Mouse (Mus musculus): Measurements from ENCODE around the gene Adgrd1. TPM values are rescaled to one million over a fixed set of nuclear protein-coding genes. Genes with fewer than 3 reads are reported as not detected.

Gene Adgrd1
- polyA plus RNA-seq, 1 experiment from 2014 or later: not detected

- WGBS: 78% methylated on average over 33 of the region's 33 CpGs
- no peak for DNase-seq (ENCODE audit: low spot score)
- ATAC-seq (ENCODE audit: insufficient number of reproducible peaks, low FRiP score, low TSS enrichment, low read depth): no peak
These were observed 129.4 kb downstream of the Adgrd1 start for GRCm38 (mm10) chr5:129225810-129226450.

GRCm38 (mm10) chr5:129228171-129228570 is 131.6 kb downstream of the Adgrd1 start:
- Histone ChIP-seq H3K27me3 (ENCODE audit: control insufficient read depth, insufficient read depth, low read length) (no peaks in the 10 kb centered on the region), H3K4me3 (ENCODE audit: low read depth, low read length) (no peak overlapping the region), H3K4me2 (ENCODE audit: low read depth, severe bottlenecking) (no peak overlapping the region), H3K9ac (ENCODE audit: low read length) (no peak overlapping the region), H3K9me3 (ENCODE audit: control insufficient read depth, low read length) (no peaks in the 10 kb centered on the region), H3K4me1 (ENCODE audit: control insufficient read depth, insufficient read depth, low read length) (no peaks in the 10 kb centered on the region), H3K36me3 (ENCODE audit: control insufficient read depth, insufficient read depth, low read length) (no peaks in the 10 kb centered on the region), H3K27ac (replicated peaks; ENCODE audit: low read depth, low read length) (no peak overlapping the region)
- WGBS: 87% methylated on average over 2 of the region's 2 CpGs
- ATAC-seq (ENCODE audit: insufficient number of reproducible peaks, low FRiP score, low TSS enrichment, low read depth) (no peak), DNase-seq (ENCODE audit: low spot score) (no peak)

More at GRCm38 (mm10) chr5:129225810-129226450, 129.4 kb downstream of the Adgrd1 start:
- Histone ChIP-seq H3K9ac (ENCODE audit: low read length) (no peak overlapping the region), H3K27me3 (ENCODE audit: control insufficient read depth, insufficient read depth, low read length) (no peaks in the 10 kb centered on the region), H3K4me3 (ENCODE audit: low read depth, low read length) (no peak overlapping the region), H3K9me3 (ENCODE audit: control insufficient read depth, low read length) (no peaks in the 10 kb centered on the region), H3K4me2 (ENCODE audit: low read depth, severe bottlenecking) (no peak overlapping the region), H3K36me3 (ENCODE audit: control insufficient read depth, insufficient read depth, low read length) (no peaks in the 10 kb centered on the region), H3K4me1 (ENCODE audit: control insufficient read depth, insufficient read depth, low read length) (no peaks in the 10 kb centered on the region), H3K27ac (replicated peaks; ENCODE audit: low read depth, low read length) (no peak overlapping the region)

- 91% methylated on average over 4 of the region's 4 CpGs for WGBS
- Histone ChIP-seq H3K4me2 (ENCODE audit: low read depth, severe bottlenecking) (no peak overlapping the region), H3K27ac (replicated peaks; ENCODE audit: low read depth, low read length) (no peak overlapping the region)
These were observed 136.8 kb downstream of the Adgrd1 start for GRCm38 (mm10) chr5:129233301-129233700.

GRCm38 (mm10) chr5:129233881-129234432 is 137.4 kb downstream of the Adgrd1 start:
- H3K27ac ChIP-seq (replicated peaks; ENCODE audit: low read depth, low read length): no peak overlapping the region
- H3K4me3 ChIP-seq (ENCODE audit: low read depth, low read length): no peak overlapping the region
- no peaks in the 10 kb centered on the region for H3K36me3 ChIP-seq (ENCODE audit: control insufficient read depth, insufficient read depth, low read length)
- no peak overlapping the region for H3K9ac ChIP-seq (ENCODE audit: low read length)
- no peak for ATAC-seq (ENCODE audit: insufficient number of reproducible peaks, low FRiP score, low TSS enrichment, low read depth)
- no peaks in the 10 kb centered on the region for H3K4me1 ChIP-seq (ENCODE audit: control insufficient read depth, insufficient read depth, low read length)
- DNase-seq (ENCODE audit: low spot score): no peak
- 87% methylated on average over 7 of the region's 7 CpGs for WGBS
- no peak overlapping the region for H3K4me2 ChIP-seq (ENCODE audit: low read depth, severe bottlenecking)
- no peaks in the 10 kb centered on the region for H3K9me3 ChIP-seq (ENCODE audit: control insufficient read depth, low read length)
- H3K27me3 ChIP-seq (ENCODE audit: control insufficient read depth, insufficient read depth, low read length): no peaks in the 10 kb centered on the region

More at GRCm38 (mm10) chr5:129233301-129233700, 136.8 kb downstream of the Adgrd1 start:
- Histone ChIP-seq H3K4me1 (ENCODE audit: control insufficient read depth, insufficient read depth, low read length) (no peaks in the 10 kb centered on the region), H3K4me3 (ENCODE audit: low read depth, low read length) (no peak overlapping the region), H3K9me3 (ENCODE audit: control insufficient read depth, low read length) (no peaks in the 10 kb centered on the region), H3K27me3 (ENCODE audit: control insufficient read depth, insufficient read depth, low read length) (no peaks in the 10 kb centered on the region), H3K9ac (ENCODE audit: low read length) (no peak overlapping the region), H3K36me3 (ENCODE audit: control insufficient read depth, insufficient read depth, low read length) (no peaks in the 10 kb centered on the region)
- DNase-seq (ENCODE audit: low spot score) (no peak), ATAC-seq (ENCODE audit: insufficient number of reproducible peaks, low FRiP score, low TSS enrichment, low read depth) (no peak)

GRCm38 (mm10) chr5:129236366-129236765 is 139.8 kb downstream of the Adgrd1 start:
- Histone ChIP-seq H3K4me3 (ENCODE audit: low read depth, low read length) (no peak overlapping the region), H3K9ac (ENCODE audit: low read length) (no peak overlapping the region), H3K27ac (replicated peaks; ENCODE audit: low read depth, low read length) (no peak overlapping the region), H3K4me1 (ENCODE audit: control insufficient read depth, insufficient read depth, low read length) (no peaks in the 10 kb centered on the region), H3K9me3 (ENCODE audit: control insufficient read depth, low read length) (no peaks in the 10 kb centered on the region), H3K36me3 (ENCODE audit: control insufficient read depth, insufficient read depth, low read length) (no peaks in the 10 kb centered on the region), H3K4me2 (ENCODE audit: low read depth, severe bottlenecking) (no peak overlapping the region), H3K27me3 (ENCODE audit: control insufficient read depth, insufficient read depth, low read length) (no peaks in the 10 kb centered on the region)
- WGBS: 74% methylated on average over 11 of the region's 11 CpGs
- ATAC-seq (ENCODE audit: insufficient number of reproducible peaks, low FRiP score, low TSS enrichment, low read depth): no peak
- no peak for DNase-seq (ENCODE audit: low spot score)

GRCm38 (mm10) chr5:129241865-129242264 is 145.3 kb downstream of the Adgrd1 start:
- no peaks in the 10 kb centered on the region for H3K36me3 ChIP-seq (ENCODE audit: control insufficient read depth, insufficient read depth, low read length)
- 62% methylated on average over 11 of the region's 11 CpGs for WGBS

GRCm38 (mm10) chr5:129242265-129242664 is 145.7 kb downstream of the Adgrd1 start:
- Histone ChIP-seq H3K9me3 (ENCODE audit: control insufficient read depth, low read length) (no peaks in the 10 kb centered on the region), H3K4me1 (ENCODE audit: control insufficient read depth, insufficient read depth, low read length) (no peaks in the 10 kb centered on the region), H3K36me3 (ENCODE audit: control insufficient read depth, insufficient read depth, low read length) (no peaks in the 10 kb centered on the region), H3K4me3 (ENCODE audit: low read depth, low read length) (no peak overlapping the region), H3K27ac (replicated peaks; ENCODE audit: low read depth, low read length) (no peak overlapping the region), H3K27me3 (ENCODE audit: control insufficient read depth, insufficient read depth, low read length) (no peaks in the 10 kb centered on the region), H3K9ac (ENCODE audit: low read length) (no peak overlapping the region), H3K4me2 (ENCODE audit: low read depth, severe bottlenecking) (no peak overlapping the region)
- ATAC-seq (ENCODE audit: insufficient number of reproducible peaks, low FRiP score, low TSS enrichment, low read depth) (no peak), DNase-seq (ENCODE audit: low spot score) (no peak)
- 62% methylated on average over 3 of the region's 3 CpGs for WGBS

More at GRCm38 (mm10) chr5:129241865-129242264, 145.3 kb downstream of the Adgrd1 start:
- H3K9me3 ChIP-seq (ENCODE audit: control insufficient read depth, low read length): no peaks in the 10 kb centered on the region
- ATAC-seq (ENCODE audit: insufficient number of reproducible peaks, low FRiP score, low TSS enrichment, low read depth): no peak
- H3K9ac ChIP-seq (ENCODE audit: low read length): no peak overlapping the region
- H3K27ac ChIP-seq (replicated peaks; ENCODE audit: low read depth, low read length): no peak overlapping the region
- DNase-seq (ENCODE audit: low spot score): no peak
- no peaks in the 10 kb centered on the region for H3K27me3 ChIP-seq (ENCODE audit: control insufficient read depth, insufficient read depth, low read length)
- no peaks in the 10 kb centered on the region for H3K4me1 ChIP-seq (ENCODE audit: control insufficient read depth, insufficient read depth, low read length)
- no peak overlapping the region for H3K4me2 ChIP-seq (ENCODE audit: low read depth, severe bottlenecking)
- no peak overlapping the region for H3K4me3 ChIP-seq (ENCODE audit: low read depth, low read length)

GRCm38 (mm10) chr5:129243120-129243519 is 146.6 kb downstream of the Adgrd1 start:
- Histone ChIP-seq H3K4me2 (ENCODE audit: low read depth, severe bottlenecking) (no peak overlapping the region), H3K27ac (replicated peaks; ENCODE audit: low read depth, low read length) (no peak overlapping the region), H3K9me3 (ENCODE audit: control insufficient read depth, low read length) (no peaks in the 10 kb centered on the region), H3K9ac (ENCODE audit: low read length) (no peak overlapping the region), H3K36me3 (ENCODE audit: control insufficient read depth, insufficient read depth, low read length) (no peaks in the 10 kb centered on the region), H3K27me3 (ENCODE audit: control insufficient read depth, insufficient read depth, low read length) (no peaks in the 10 kb centered on the region), H3K4me3 (ENCODE audit: low read depth, low read length) (no peak overlapping the region), H3K4me1 (ENCODE audit: control insufficient read depth, insufficient read depth, low read length) (no peaks in the 10 kb centered on the region)
- ATAC-seq (ENCODE audit: insufficient number of reproducible peaks, low FRiP score, low TSS enrichment, low read depth) (no peak), DNase-seq (ENCODE audit: low spot score) (no peak)
- 64% methylated on average over 4 of the region's 4 CpGs for WGBS
